Mouse (Mus musculus) heart, postnatal 14 days (tissue): ENCODE measurements around the gene Macrod1. TPM values are rescaled to one million over a fixed set of nuclear protein-coding genes. Genes with fewer than 3 reads are reported as not detected.

Experiments
- DNase-seq, 2 experiments: peaks; one replicate each; pipeline ENCODE4 v3.0.0; 2021 to 2022
- intact Hi-C: fragments of 180-260 bp; cut with DNase I; formaldehyde crosslinking; loops from one replicate; pipeline ENCODE4 v1.15.1; 2025
- total RNA-seq, 2 experiments: library from RNA; stranded (reverse); gene quantifications; 2 replicates each; pipeline ENCODE4 v1.2.3; 2021

Macrod1 gene
- total RNA-seq, 2 experiments from 2014 or later = 181 to 186 TPM

DNA sequence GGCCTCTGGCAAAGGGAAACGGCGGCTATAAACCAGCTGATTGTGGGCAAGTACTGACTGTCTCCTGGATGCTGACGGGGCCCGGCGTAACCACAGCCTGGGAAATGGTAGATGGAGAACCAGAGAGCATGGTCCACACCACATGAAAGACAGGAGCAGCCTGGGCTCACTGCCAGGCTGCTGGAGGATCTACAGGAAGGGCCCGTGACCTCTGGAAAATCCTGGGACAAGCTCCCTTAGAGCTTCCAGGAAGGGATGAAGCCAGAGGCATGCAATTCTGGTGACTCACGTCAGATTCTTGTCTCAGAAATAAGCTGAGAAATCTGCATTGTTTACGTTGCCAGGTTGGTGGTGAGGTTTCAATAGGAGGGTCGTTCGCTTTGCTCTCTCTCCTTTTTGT is 1.8 kb upstream of the Macrod1 start:
- intact Hi-C loops = no loop called here
- DNase-seq = peak in 1 of 2 experiments; percentile 47

DNA sequence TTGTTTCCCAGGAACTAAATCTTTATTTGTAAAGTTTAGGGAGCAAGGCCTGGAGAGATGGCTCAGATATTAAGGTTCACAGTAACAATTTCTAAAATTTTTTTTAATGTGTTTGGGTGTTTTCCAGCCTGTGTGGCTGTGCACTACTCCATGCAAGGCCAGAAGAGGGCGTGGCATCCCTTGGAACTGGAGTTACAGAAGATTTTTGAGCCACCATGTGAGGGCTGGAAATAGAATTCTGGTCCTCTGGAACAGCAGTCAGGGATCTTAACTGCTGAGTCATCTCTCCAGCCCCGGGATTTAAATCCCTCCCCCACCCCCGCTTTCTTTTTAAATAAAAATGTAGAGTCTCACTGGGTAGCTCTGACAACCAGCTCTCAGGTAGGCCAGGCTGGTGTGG is 1.4 kb upstream of the Macrod1 start:
- DNase-seq = peak in 1 of 2 experiments; percentile 47
- intact Hi-C loops = no loop called here

DNA sequence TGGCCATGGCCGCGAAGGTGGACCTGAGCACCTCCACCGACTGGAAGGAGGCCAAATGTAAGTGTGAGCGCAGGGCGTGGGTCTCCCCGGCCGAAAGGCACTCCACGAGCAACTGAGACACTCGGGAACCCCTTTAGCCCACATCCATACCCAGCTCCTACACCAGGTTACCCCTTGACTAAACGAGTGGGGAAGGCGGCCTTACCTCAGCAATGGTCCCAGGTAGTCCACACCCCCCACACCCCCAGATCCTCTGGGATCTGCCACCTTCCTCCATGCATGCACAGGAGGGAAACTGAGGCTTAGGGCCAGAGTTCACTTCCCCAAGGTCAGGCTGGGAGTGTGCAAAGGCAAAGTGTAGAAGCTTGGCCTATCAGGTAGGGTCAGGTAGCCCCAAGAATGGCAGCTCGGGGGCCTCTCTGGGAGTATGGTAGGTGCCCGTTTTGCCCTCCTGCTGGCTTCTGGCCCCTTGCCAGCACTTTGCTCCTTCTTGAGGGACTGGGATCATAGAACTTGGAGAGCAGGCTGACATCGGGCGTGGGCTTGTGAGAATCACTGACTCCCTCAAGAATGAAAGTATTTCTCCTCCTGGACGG is 614 bp downstream of the Macrod1 start:
- peak in 1 of 2 experiments; percentile 65 for DNase-seq
- intact Hi-C loops = no loop called here

GRCm38 (mm10) chr19:7057722-7058207 is 1.2 kb downstream of the Macrod1 start:
- DNase-seq = peak; percentile 79 to 89
- intact Hi-C loops = no loop called here

DNA sequence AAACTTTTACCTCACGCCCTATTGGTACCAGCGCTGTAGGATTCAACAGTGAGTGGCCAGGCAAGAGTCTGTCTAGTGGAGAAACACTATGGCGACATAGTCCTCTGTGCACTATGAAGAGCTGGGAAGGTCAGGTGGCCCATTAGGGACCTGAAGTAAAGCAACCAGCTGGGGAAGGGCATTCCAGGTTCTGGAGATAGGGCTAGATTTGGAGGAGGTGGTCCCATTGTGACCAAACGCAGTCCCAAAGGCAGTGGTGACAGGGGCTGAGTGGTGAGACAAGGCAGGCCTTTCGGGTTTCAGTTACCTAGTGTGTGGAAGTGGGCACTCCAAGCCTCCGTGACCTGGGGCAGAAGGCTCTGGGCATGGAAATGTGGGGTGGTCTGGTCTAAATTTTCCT is 1.9 kb downstream of the Macrod1 start:
- intact Hi-C loops = no loop called here
- DNase-seq = no peak

- intact Hi-C loops = loop anchor here (10.0 kb wide), 2 partner anchors 283 to 373 kb away; partner anchors contain the start of gene Mark2
- DNase-seq = no peak
Observed at GRCm38 (mm10) chr19:7062110-7062509, 5.5 kb downstream of the Macrod1 start.

- intact Hi-C loops = loop anchor here (10.0 kb wide), 2 partner anchors 282 to 372 kb away; partner anchors contain the start of gene Mark2
- DNase-seq = no peak
Observed at GRCm38 (mm10) chr19:7062916-7063315, 6.3 kb downstream of the Macrod1 start.

GRCm38 (mm10) chr19:7064571-7064970 is 8.0 kb downstream of the Macrod1 start:
- intact Hi-C loops = loop anchor here (10.0 kb wide), 2 partner anchors 280 to 370 kb away; partner anchors contain the start of gene Mark2
- DNase-seq = peak; percentile 85 to 91

- DNase-seq = peak; percentile 35 to 58
Observed at GRCm38 (mm10) chr19:7066034-7066827, 9.6 kb downstream of the Macrod1 start.

GRCm38 (mm10) chr19:7066828-7067342 is 10.3 kb downstream of the Macrod1 start:
- intact Hi-C loops = loop anchor here (5.0 to 10.0 kb wide), 3 partner anchors 35 to 368 kb away; partner anchors contain the start of gene Mark2
- no peak for DNase-seq

More at GRCm38 (mm10) chr19:7066034-7066827, 9.6 kb downstream of the Macrod1 start:
- intact Hi-C loops = loop anchor here (5.0 to 10.0 kb wide), 3 partner anchors 36 to 369 kb away; partner anchors contain the start of gene Mark2

- intact Hi-C loops = loop anchor here (1.0 to 10.0 kb wide), 5 partner anchors 35 to 367 kb away; partner anchors contain the start of gene Mark2
- DNase-seq = no peak
Observed at GRCm38 (mm10) chr19:7067344-7068050, 10.9 kb downstream of the Macrod1 start.

- peak; percentile 86 to 92 for DNase-seq
Observed at GRCm38 (mm10) chr19:7068136-7068535, 11.5 kb downstream of the Macrod1 start.

GRCm38 (mm10) chr19:7068661-7069531 is 12.3 kb downstream of the Macrod1 start:
- DNase-seq = no peak
- intact Hi-C loops = loop anchor here (1.0 to 10.0 kb wide), 5 partner anchors 33 to 366 kb away; partner anchors contain the start of gene Mark2

More at GRCm38 (mm10) chr19:7068136-7068535, 11.5 kb downstream of the Macrod1 start:
- intact Hi-C loops = loop anchor here (1.0 to 10.0 kb wide), 5 partner anchors 34 to 367 kb away; partner anchors contain the start of gene Mark2

DNA sequence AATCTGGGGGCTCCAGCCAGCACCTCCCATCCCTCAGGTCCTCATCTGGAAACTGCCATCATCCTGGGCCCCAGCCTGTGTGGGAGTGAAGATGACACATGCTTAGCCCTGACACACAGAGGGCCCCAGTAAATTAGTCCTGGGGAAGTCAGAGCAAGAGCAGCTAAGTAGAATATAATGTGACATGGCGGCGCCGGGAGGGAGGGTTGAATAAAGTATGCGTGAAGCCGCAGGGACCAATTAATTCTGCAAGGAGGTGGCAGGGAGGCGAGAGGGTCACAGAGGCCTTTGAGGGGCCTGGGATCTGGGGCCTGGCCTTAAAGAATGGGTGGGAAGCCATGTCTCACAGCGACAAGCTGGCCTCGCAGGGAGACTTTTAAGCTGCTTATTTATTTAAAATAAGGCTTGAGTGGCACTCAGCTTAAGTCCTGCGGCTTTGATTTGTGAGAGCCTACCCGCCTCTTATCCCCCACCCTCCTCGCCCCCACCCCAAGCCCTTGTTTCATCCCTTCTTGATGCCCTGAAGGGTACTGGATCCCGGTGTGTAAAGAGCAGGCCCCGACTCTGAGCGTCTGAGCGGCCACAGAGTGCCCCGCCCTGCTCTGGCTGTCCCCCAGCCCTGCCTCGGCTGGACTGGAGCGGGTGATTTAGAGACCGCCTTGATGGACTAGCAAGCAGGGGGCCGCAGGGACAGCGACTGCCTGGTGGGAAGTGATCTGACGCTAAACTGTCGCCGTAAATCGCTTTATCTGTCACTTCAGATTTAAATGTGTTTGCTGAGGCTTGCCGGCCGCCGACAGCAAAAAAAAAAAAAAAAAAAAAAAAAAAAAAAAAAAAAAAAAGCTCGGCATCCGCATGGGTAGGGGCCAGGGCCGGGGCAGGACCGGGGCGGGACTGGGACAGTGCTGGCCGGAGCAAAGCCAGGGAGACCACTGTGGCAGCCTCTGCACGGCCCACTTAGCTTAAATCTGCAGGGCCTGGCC is 13.5 kb downstream of the Macrod1 start:
- peak; percentile 51 to 57 for DNase-seq
- intact Hi-C loops = loop anchor here (5.0 to 10.0 kb wide), 3 partner anchors 32 to 365 kb away; partner anchors contain the start of gene Mark2

DNA sequence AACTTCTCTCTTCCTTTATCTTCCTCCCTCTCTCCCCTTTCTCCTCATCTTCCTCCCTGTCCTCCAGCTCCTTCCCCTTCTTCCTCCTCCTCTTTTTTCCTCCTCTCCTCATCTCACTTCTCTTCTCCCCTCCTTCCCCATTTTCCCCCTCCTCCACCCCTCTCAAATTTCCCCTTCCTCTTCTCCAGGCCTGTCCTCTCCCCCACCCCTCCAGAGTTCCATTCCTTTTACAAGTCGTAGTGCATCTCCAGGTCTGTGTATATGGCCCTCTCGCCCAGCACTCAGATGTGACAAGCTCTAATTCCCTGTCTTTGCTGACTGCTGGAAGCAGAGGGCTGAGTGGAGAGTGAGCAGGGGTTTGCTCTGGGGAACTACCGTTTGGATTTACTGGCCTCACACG is 14.2 kb downstream of the Macrod1 start:
- DNase-seq = no peak
- intact Hi-C loops = no loop called here

DNA sequence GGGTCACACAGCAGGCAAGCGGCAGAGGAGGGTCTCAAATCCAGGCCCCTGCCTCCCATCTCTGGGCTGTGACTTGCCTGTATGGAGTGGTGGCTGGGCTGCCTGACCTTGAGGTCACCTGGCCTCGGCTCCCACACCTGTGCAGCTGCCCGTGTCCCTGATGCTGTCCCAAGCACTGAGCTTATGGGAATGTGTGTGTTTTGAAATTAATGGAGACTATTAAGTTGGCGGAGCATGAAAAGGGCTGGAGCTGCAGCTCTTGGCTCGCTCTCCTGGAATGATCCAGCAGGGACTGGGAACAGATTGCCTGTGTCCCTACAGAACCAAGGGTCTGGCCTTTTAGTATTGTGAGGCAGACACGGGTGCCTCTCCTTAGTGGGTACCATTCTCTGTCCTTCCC is 15.6 kb downstream of the Macrod1 start:
- intact Hi-C loops = no loop called here
- no peak for DNase-seq

DNA sequence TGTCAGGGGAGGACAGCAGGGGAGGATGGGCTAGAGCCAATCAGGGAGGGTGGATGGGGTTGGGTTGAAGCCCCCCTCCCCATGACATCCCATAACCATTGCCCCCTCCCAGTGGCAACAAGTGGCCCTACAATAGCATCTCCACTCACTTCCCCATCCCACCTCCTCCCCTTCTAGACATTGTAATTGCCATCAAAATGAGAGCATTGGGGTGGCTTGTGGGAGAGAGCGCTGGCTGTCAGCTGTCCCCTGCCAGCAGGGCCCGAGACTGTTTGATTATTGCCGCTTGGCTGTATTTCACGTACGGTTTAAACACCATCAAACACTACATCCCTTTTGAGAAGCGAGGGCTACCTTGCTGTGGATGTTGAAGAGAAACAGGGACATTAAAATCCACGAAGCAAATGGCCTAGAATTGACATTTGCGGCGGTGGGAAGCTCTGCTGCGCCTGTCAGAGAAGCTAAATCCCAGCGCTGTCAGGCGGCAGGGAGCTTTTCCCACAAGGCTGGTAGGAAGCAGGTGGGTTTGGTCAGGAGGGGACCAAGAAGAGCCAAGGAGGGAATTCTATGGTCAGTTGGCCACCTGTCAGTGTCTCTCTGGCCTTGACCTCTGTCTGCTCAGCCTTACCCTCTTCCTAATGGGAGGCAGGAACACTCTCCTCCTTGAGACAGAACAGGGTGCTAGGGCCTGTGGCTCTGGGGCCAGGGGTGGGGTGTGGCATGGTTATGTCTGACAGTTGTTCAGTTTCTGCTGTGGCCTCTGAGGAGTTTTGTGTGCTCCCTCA is 17.6 kb downstream of the Macrod1 start:
- DNase-seq = no peak
- intact Hi-C loops = no loop called here
